Mouse (Mus musculus): ENCODE results near the gene Mpv17l.
"Not testable (repeated sequence)": the region's sequence is repeated elsewhere in the genome, so short reads cannot be mapped to it uniquely, and the experiment has no call there.

The Mpv17l gene

GRCm38 (mm10) chr16:13902888-13903483, at the start of gene Mpv17l, which contains the start of gene Pdxdc1:
TSS of gene Mpv17l (plus strand) at chr16:13903161.
TSS of gene Pdxdc1 (minus strand) at chr16:13903131.
- DNase-seq (ENCODE audit: low read depth, low spot score), result peak; percentile 92

GRCm38 (mm10) chr16:13853886-13854285, 49.1 kb upstream of the Mpv17l start:
- DNase-seq (ENCODE audit: low read depth, low spot score), result no peak

GRCm38 (mm10) chr16:13866076-13866475, 36.9 kb upstream of the Mpv17l start:
- DNase-seq (ENCODE audit: low read depth, low spot score), result no peak

GRCm38 (mm10) chr16:13866616-13867015, 36.3 kb upstream of the Mpv17l start:
- no peak for DNase-seq (ENCODE audit: low read depth, low spot score)

- peak; percentile 7 for DNase-seq (ENCODE audit: low read depth, low spot score)
These were observed 35.6 kb upstream of the Mpv17l start for GRCm38 (mm10) chr16:13867406-13867805.

- peak; percentile 4 for DNase-seq (ENCODE audit: low read depth, low spot score)
These were observed 34.9 kb upstream of the Mpv17l start for GRCm38 (mm10) chr16:13867910-13868514.

- DNase-seq (ENCODE audit: low read depth, low spot score), result no peak
These were observed 27.5 kb upstream of the Mpv17l start for GRCm38 (mm10) chr16:13875483-13875882.

- DNase-seq (ENCODE audit: low read depth, low spot score), result no peak
These were observed 19.7 kb upstream of the Mpv17l start for GRCm38 (mm10) chr16:13883094-13883774.

GRCm38 (mm10) chr16:13890449-13890848, 12.5 kb upstream of the Mpv17l start:
- no peak for DNase-seq (ENCODE audit: low read depth, low spot score)

GRCm38 (mm10) chr16:13892850-13893249, 10.1 kb upstream of the Mpv17l start:
- DNase-seq (ENCODE audit: low read depth, low spot score), result no peak

- no peak for DNase-seq (ENCODE audit: low read depth, low spot score)
These were observed 8.9 kb upstream of the Mpv17l start for GRCm38 (mm10) chr16:13894097-13894496.

- no peak for DNase-seq (ENCODE audit: low read depth, low spot score)
These were observed 7.2 kb upstream of the Mpv17l start for GRCm38 (mm10) chr16:13895740-13896139.

GRCm38 (mm10) chr16:13896357-13896756, 6.6 kb upstream of the Mpv17l start:
- no peak for DNase-seq (ENCODE audit: low read depth, low spot score)

GRCm38 (mm10) chr16:13898981-13899380, 4.0 kb upstream of the Mpv17l start:
- DNase-seq (ENCODE audit: low read depth, low spot score), result no peak

- DNase-seq (ENCODE audit: low read depth, low spot score), result peak; percentile 23
These were observed 547 bp upstream of the Mpv17l start for GRCm38 (mm10) chr16:13902397-13902831.

GRCm38 (mm10) chr16:13903488-13903887, 527 bp downstream of the Mpv17l start:
- peak; percentile 75 for DNase-seq (ENCODE audit: low read depth, low spot score)

GRCm38 (mm10) chr16:13907297-13907696, 4.3 kb downstream of the Mpv17l start:
- DNase-seq (ENCODE audit: low read depth, low spot score), result no peak

GRCm38 (mm10) chr16:13920093-13920492, 17.1 kb downstream of the Mpv17l start:
- no peak for DNase-seq (ENCODE audit: low read depth, low spot score)

- DNase-seq (ENCODE audit: low read depth, low spot score), result no peak
These were observed 18.1 kb downstream of the Mpv17l start for GRCm38 (mm10) chr16:13921063-13921462.

- no peak for DNase-seq (ENCODE audit: low read depth, low spot score)
These were observed 18.8 kb downstream of the Mpv17l start for GRCm38 (mm10) chr16:13921781-13922180.

GRCm38 (mm10) chr16:13922499-13922898, 19.5 kb downstream of the Mpv17l start:
- DNase-seq (ENCODE audit: low read depth, low spot score), result not testable (repeated sequence)

- not testable (repeated sequence) for DNase-seq (ENCODE audit: low read depth, low spot score)
These were observed 20.0 kb downstream of the Mpv17l start for GRCm38 (mm10) chr16:13922966-13923365.

Data from embryo, embryonic 11.5 days (tissue).